Mouse (Mus musculus) ES-E14 (cell line): ENCODE results near the gene Zfp626. TPM values are rescaled to one million over a fixed set of nuclear protein-coding genes. Genes with fewer than 3 reads are reported as not detected.
"Not testable (repeated sequence)": the region's sequence is repeated elsewhere in the genome, so short reads cannot be mapped to it uniquely, and the experiment has no call there.

Experiments used
- DNase-seq: peaks from one replicate; pipeline ENCODE4 v3.0.0-alpha.2; 2013; ENCODE audit warnings: low read depth, low spot score
- H3K27ac ChIP-seq: 2 replicates; pipeline ENCODE4 v1.5.1; 2012; ENCODE audit warnings: low read depth, mild to moderate bottlenecking, low read length, moderate library complexity, mixed read lengths; ENCODE audit not compliant: poor library complexity, insufficient read depth, severe bottlenecking
- H3K36me3 ChIP-seq: 2 replicates; pipeline ENCODE4 v1.6.1; 2012; ENCODE audit warnings: mild to moderate bottlenecking, low read length, moderate library complexity, mixed read lengths; ENCODE audit not compliant: control insufficient read depth, poor library complexity, insufficient read depth, severe bottlenecking
- H3K4me1 ChIP-seq, 2 experiments: fragments of 150-350 bp in 1 of 2; sonication (generic) in 1 of 2; 2 replicates each; pipeline ENCODE4 v1.6.1; 2012; ENCODE audit warnings: low read length in 2 of 2, mild to moderate bottlenecking in 1 of 2, mixed read lengths in 1 of 2; ENCODE audit not compliant: control insufficient read depth in 2 of 2, insufficient read depth in 2 of 2, poor library complexity in 1 of 2
- H3K4me3 ChIP-seq, 2 experiments: fragments of 150-350 bp in 1 of 2; sonication (generic) in 1 of 2; 2 replicates each; pipeline ENCODE4 v1.5.1; 2012; ENCODE audit warnings: low read length in 2 of 2, low read depth in 1 of 2, mild to moderate bottlenecking in 1 of 2, mixed read lengths in 1 of 2; ENCODE audit not compliant: insufficient read depth in 1 of 2, poor library complexity in 1 of 2, severe bottlenecking in 1 of 2
- H3K9ac ChIP-seq: 2 replicates; pipeline ENCODE4 v1.6.1; 2012; ENCODE audit warnings: low read depth, mild to moderate bottlenecking, low read length, mixed read lengths; ENCODE audit not compliant: poor library complexity, insufficient read depth, severe bottlenecking
- H3K9me3 ChIP-seq: fragments of 150-350 bp; sonication (generic); 2 replicates; pipeline ENCODE4 v1.6.1; 2012; ENCODE audit warnings: low read depth, mild to moderate bottlenecking, low read length; ENCODE audit not compliant: control insufficient read depth, insufficient read depth
- CHD2 ChIP-seq: IDR thresholded peaks from 2 replicates; pipeline ENCODE4 v1.6.1; 2014; ENCODE audit warnings: mild to moderate bottlenecking, low read depth, low read length, inconsistent platforms
- HCFC1 ChIP-seq: IDR thresholded peaks from 2 replicates; pipeline ENCODE4 v1.6.1; 2012; ENCODE audit warnings: low read length, inconsistent platforms, borderline replicate concordance; ENCODE audit not compliant: insufficient read depth
- MAFK ChIP-seq: IDR thresholded peaks from 2 replicates; pipeline ENCODE4 v1.6.1; 2014; ENCODE audit warnings: mild to moderate bottlenecking, low read depth, low read length, inconsistent platforms; ENCODE audit not compliant: insufficient read depth
- ZC3H11A ChIP-seq: IDR thresholded peaks from 2 replicates; pipeline ENCODE4 v1.6.1; 2012; ENCODE audit warnings: low read depth, mild to moderate bottlenecking, inconsistent platforms, low read length, borderline replicate concordance
- ZNF384 ChIP-seq: IDR thresholded peaks from 2 replicates; pipeline ENCODE4 v1.6.1; 2012; ENCODE audit warnings: low read depth, low read length, inconsistent platforms
- in situ Hi-C, 2 experiments: fragments of 600-800 bp; cut with MboI; formaldehyde crosslinking; loops; one replicate each; pipeline ENCODE4 v1.15.1; 2025; ENCODE audit warnings: low sequenced_read_pairs in 2 of 2, inconsistent platforms in 1 of 2; ENCODE audit not compliant: unreplicated experiment in 2 of 2
- total RNA-seq: library from RNA; depleted of rRNA; stranded (reverse); fragments of 300-350 nt; gene quantifications from 2 replicates; pipeline ENCODE4 v1.2.3, GENCODE M21; 2012; rRNA removed

Zfp626 gene
- 6.8 and 9.3 TPM in 2 replicates for total RNA-seq

DNA sequence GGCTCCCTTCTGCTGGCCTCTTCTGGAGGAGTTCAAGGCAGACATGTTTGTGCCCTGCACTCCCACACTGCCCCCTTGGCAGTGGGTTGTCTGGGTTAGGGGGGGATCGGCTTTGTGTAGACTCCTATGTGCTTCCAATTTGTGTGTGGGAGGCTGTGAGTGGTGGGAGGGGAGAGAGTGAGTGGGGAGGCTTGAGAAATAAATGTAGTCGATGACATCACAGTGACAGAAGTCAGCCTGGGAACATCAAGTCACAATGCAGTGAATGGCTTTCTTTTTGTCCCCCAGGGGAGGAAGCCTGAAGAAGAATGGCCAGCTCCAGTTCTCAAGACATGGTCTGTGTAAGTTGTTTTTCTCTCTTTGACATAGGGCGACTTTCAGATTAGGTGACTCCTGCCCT, at the start of gene Zfp626:
Zfp626 (plus strand) TSS at position 301 of the 400 bp plus-strand sequence.
- H3K4me1 ChIP-seq, H3K4me3 ChIP-seq, DNase-seq, in situ Hi-C loops, H3K27ac ChIP-seq, H3K9ac ChIP-seq, H3K9me3 ChIP-seq: not testable (repeated sequence)
- peaks cover 15% of the 10 kb centered on the region for H3K36me3 ChIP-seq

DNA sequence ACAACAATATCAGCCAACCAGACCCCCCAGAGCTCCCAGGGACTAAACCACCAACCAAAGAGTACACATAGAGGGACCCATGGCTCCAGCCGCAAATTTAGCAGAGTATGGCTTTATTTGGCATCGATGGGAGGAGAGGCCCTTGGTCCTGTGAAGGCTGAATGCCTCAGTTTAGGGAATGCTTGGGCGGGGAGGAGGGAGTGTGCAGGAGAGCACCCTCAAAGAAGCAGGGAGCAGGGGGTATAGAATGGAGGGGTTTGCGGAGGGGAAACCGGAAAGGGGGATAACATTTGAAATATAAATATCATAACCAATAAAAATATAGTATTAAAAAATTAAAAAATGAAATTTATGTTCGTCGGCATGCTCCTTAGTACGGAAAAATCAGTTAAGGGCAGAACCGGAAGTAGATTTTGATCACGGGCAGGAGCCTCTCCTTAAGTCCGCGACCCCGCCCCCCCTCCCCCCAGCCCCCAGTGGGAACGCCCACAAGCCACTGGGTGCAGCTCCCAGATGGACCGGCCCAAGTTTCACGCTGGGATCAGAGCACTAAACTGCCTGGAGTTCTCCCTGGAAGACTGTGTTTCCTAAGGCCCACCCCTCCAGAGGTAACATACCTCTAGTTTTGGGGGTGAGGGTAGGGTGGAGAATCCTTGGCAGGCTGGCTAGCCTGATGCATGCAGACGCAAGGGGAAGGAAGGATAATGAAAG, 41.7 kb upstream of the Zfp626 start:
- H3K36me3 ChIP-seq: no peaks in the 10 kb centered on the region
- H3K27ac ChIP-seq: no peak overlapping the region
- TF ChIP-seq CHD2: no peak
- H3K9me3 ChIP-seq: no peaks in the 10 kb centered on the region
- H3K9ac ChIP-seq: no peak overlapping the region
- H3K4me1 ChIP-seq: peaks cover 3 to 4% of the 10 kb centered on the region in 2 experiments; a peak in 1 of 4 replicates
- DNase-seq: peak; percentile 12
- H3K4me3 ChIP-seq: no peak overlapping the region
- in situ Hi-C loops: no loop called here

DNA sequence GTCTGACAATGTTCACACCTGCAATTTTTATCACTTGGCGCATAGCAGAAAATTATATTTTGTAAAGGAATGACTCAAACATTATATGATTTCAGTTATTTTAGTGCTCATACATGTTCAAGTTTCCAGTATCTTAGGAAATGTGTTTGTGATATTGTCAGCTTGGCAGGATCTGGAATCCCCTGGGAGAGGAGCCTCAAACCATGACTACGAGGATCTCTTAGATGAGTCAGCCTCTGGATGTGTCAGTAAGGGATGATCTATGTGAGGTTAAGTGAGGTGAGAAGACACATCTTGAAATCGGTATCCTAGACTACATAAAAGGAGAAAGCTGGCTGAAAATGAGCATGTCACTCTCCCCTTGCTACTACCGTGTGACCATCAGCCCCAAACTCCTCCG, 17.7 kb upstream of the Zfp626 start:
- Histone ChIP-seq H3K27ac (no peak overlapping the region), H3K4me3 (no peak overlapping the region), H3K4me1 (no peaks in the 10 kb centered on the region), H3K9me3 (no peaks in the 10 kb centered on the region), H3K36me3 (no peaks in the 10 kb centered on the region), H3K9ac (no peak overlapping the region)
- TF ChIP-seq MAFK: no peak
- in situ Hi-C loops: no loop called here
- no peak for DNase-seq

DNA sequence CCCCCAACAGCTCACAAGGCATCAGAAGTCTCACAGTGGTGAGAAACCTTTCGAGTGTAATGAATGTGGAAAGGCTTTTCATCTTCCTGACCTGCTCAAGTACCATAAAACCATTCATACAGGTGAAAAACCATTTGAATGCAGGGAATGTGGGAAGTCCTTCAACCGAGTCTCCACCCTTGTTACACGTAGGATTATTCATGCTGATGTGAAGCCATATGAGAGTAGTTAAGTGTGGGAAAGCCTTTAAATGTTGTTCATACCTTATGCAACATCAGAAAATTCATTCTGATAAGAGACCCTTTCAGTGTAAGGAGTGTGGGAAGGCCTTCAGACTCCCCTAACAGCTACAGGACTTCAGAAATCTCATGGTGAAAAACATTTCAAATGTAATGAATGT, 13.1 kb upstream of the Zfp626 start:
- H3K9ac ChIP-seq, DNase-seq, H3K36me3 ChIP-seq, H3K4me1 ChIP-seq, in situ Hi-C loops, H3K27ac ChIP-seq, H3K4me3 ChIP-seq, H3K9me3 ChIP-seq: not testable (repeated sequence)

GRCm38 (mm10) chr7:27794566-27794965, 12.4 kb upstream of the Zfp626 start:
- DNase-seq: no peak
- no peaks in the 10 kb centered on the region for H3K4me1 ChIP-seq
- H3K9ac ChIP-seq: no peak overlapping the region
- H3K4me3 ChIP-seq: no peak overlapping the region
- TF ChIP-seq ZC3H11A: no peak
- TF ChIP-seq CHD2: no peak
- no peak for TF ChIP-seq HCFC1
- no peak for TF ChIP-seq MAFK
- TF ChIP-seq ZNF384: no peak
- H3K36me3 ChIP-seq: no peaks in the 10 kb centered on the region
- H3K27ac ChIP-seq: no peak overlapping the region
- H3K9me3 ChIP-seq: peaks cover 4% of the 10 kb centered on the region; the same call in 1 of the 2 replicates
- in situ Hi-C loops: no loop called here
